Mouse (Mus musculus) cerebellum, adult 2 months (tissue): ENCODE results near the gene Pou6f2.

Experiments
- CTCF ChIP-seq: fragments of 200-500 bp; IDR thresholded peaks from 2 replicates; pipeline ENCODE4 v1.5.1; 2011; ENCODE audit warnings: low read depth, mild to moderate bottlenecking, control low read depth, low read length, moderate library complexity, borderline replicate concordance; ENCODE audit not compliant: insufficient read depth
- POLR2A ChIP-seq: fragments of 200-500 bp; IDR thresholded peaks from 2 replicates; pipeline ENCODE4 v1.6.1; 2011; ENCODE audit warnings: low read length, control low read depth, borderline replicate concordance; ENCODE audit not compliant: insufficient read depth

DNA sequence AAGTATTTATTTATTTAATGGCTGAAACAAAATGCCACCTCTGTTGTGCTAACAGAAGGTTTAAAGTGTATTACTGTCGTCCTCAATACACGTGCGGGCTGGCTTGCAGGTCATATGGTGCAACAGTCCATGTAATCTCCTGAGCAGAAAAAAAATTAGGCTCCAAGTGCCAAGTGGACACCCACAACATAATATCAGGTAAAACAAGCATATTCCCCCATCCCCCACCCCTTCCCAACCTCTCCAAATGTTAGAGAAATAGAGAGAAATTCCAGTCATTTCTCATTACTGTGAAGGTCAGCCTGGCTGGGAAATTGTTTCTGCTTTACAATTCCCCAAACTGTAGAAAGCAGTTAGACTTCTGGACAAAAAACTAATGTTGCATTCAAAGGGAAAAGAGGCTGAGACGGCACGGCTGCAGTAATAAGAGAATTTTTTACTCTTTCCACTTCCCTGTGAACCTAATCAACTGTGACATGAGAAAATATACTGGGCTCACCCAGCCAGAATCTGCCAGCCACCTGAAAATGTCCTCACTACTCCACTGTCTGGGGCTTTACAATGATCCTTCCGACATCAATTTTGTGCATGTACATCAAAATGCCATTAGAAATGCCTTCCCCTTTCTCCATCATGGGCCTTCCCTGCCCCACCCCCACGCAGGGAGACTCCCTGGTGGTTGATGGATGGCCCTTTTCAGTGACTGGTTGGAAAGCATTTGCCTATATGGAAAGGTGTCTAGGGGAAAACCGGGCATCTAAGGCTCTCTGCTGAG is 192.8 kb downstream of the Pou6f2 start:
- TF ChIP-seq CTCF (no peak), POLR2A (no peak)
